Mouse (Mus musculus) olfactory bulb, adult 2 months (tissue): ENCODE data around the gene Efemp2.

Source experiments
- CTCF ChIP-seq: fragments of 200-500 bp; IDR thresholded peaks from 2 replicates; pipeline ENCODE4 v1.5.1; 2012; ENCODE audit warnings: low read depth, mild to moderate bottlenecking, low read length, moderate library complexity; ENCODE audit not compliant: insufficient read depth
- POLR2A ChIP-seq: fragments of 200-500 bp; IDR thresholded peaks from 2 replicates; pipeline ENCODE4 v1.6.1; 2012; ENCODE audit warnings: mild to moderate bottlenecking, low read depth, low read length, moderate library complexity; ENCODE audit not compliant: insufficient read depth

GRCm38 (mm10) chr19:5474281-5475068 lies 721 bp downstream of the Efemp2 start:
- TF ChIP-seq CTCF (no peak), POLR2A (no peak)
